Mouse (Mus musculus): ENCODE data around the gene Sart1.

GRCm38 (mm10) chr19:5345297-5346131 is 43.0 kb downstream of the Sart1 start:
- TF ChIP-seq CTCF (conservative IDR thresholded peaks at IDR 0.05; ENCODE audit: low read length) (no peak), POU5F1 (IDR thresholded peaks at IDR 0.05; ENCODE audit: borderline replicate concordance, low read length) (no peak)

Data from E14TG2a.4 (cell line).